Comparison of ENCODE assay signal across 8 mouse cellular contexts in the genomic region with DNA sequence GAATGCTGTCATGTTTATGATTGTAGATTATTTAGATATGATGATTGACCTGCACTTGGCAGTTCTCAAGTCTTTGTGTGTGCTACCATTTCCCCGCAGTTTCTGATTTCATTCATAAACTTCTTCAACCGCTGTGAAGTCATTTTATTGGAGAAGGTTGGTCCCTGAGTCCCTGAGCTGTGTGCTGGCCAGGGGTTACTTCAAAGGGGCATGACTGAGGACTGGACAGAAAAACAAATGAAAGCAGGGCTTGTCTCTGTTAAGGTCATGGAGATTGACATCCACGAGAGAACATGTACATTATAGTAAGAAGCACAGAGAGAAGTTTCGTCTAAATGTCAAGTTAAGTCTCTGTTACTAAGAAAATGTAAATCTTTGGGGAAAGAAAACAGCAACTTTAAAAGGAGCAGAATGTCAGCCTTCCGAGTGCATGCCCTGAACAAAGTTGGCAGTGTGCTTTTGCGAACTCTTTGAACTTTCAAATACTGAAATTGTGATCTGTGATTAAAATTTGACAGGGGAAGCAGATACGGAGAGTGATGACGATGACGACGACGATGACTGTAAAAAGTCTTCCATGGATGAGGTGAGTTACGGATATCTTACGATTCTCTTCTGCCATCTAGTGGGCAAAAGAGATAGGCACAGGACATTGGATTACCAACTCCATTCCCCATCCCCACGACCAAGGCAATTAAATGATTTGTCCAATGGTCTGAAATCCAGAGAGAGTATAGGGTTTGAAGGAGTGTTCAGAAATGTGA.
DNase-seq lines count a peak whose midpoint lies in the region; ATAC-seq and TF ChIP-seq lines count a peak whose summit lies in the region.

No protein-coding gene starts in this region.

- intact Hi-C loops in heart, postnatal 25 days (cut with DNase I) = loop anchor here (1.0 to 10.0 kb wide), 5 partner anchors 325 to 780 kb away; no protein-coding TSS in a partner anchor

- H3K9me3 ChIP-seq in lung, embryonic 15.5 days = no peaks in the 10 kb centered on the region

- H3K36me3 ChIP-seq in lung, embryonic 15.5 days = no peaks in the 10 kb centered on the region

- H3K27ac ChIP-seq in embryonic fibroblast, embryonic 13.5 days (ENCODE audit: insufficient read depth, low read length) = no peak overlapping the region
- no peak overlapping the region for H3K27ac ChIP-seq in lung, embryonic 15.5 days

- no peak for TF ChIP-seq CTCF in embryonic fibroblast, embryonic 13.5 days (IDR thresholded peaks at IDR 0.05; ENCODE audit: borderline replicate concordance, insufficient read depth, low read length)

- H3K4me1 ChIP-seq in embryonic fibroblast, embryonic 13.5 days (ENCODE audit: control insufficient read depth, insufficient read depth, low read length) = no peaks in the 10 kb centered on the region
- H3K4me1 ChIP-seq in lung, embryonic 15.5 days = no peaks in the 10 kb centered on the region; the same call in 1 of the 2 replicates

- peak; percentile 53; the same call in 1 of the 2 replicates for ATAC-seq in lung, embryonic 15.5 days (ENCODE audit: borderline replicate concordance, extremely low read depth, low FRiP score, low TSS enrichment)

- WGBS in lung, embryonic 15.5 days = 7% methylated on average over 14 of the region's 14 CpGs

- no peaks in the 10 kb centered on the region for H3K27me3 ChIP-seq in lung, embryonic 15.5 days

- peak overlapping the region; percentile 54 for H3K4me2 ChIP-seq in lung, embryonic 15.5 days

- peak; percentile 35 to 64 for DNase-seq in heart, adult 18-20 months
- DNase-seq in heart, postnatal 25 days (ENCODE audit: low spot score) = no peak
- DNase-seq in brain, adult 2 months (ENCODE audit: low read depth, low spot score) = peak; percentile 79
- DNase-seq in heart, postnatal 4 days = peak; percentile 49
- DNase-seq in kidney, postnatal 4 days = peak; percentile 15 to 33
- DNase-seq in retina, postnatal 1 day = peak; percentile 80

- TF ChIP-seq POLR2A in embryonic fibroblast, embryonic 13.5 days (IDR thresholded peaks at IDR 0.05; ENCODE audit: low read depth, low read length) = no peak

- H3K4me3 ChIP-seq in embryonic fibroblast, embryonic 13.5 days (ENCODE audit: insufficient read depth, low read length) = peak overlapping the region; percentile 35; the same call in 1 of the 2 replicates
- H3K4me3 ChIP-seq in lung, embryonic 15.5 days = peak overlapping the region; percentile 21; the same call in 1 of the 2 replicates

- no peak overlapping the region for H3K9ac ChIP-seq in lung, embryonic 15.5 days
